Mouse (Mus musculus) kidney, adult 2 months (tissue): Measurements from ENCODE around the gene Abhd14a.

ENCODE experiments used
- CTCF ChIP-seq: fragments of 200-500 bp; conservative IDR thresholded peaks from 2 replicates; pipeline ENCODE4 v1.5.1; 2011; ENCODE audit warnings: low read depth, mild to moderate bottlenecking, control low read depth, low read length, moderate library complexity, mixed read lengths; ENCODE audit not compliant: insufficient read depth, insufficient read length
- POLR2A ChIP-seq: fragments of 200-500 bp; IDR thresholded peaks from one replicate; pipeline ENCODE4 v1.6.1; 2011; ENCODE audit warnings: low read depth, low read length, control low read depth

- TF ChIP-seq POLR2A = no peak
- TF ChIP-seq CTCF = no peak
Measured at GRCm38 (mm10) chr9:106463122-106464063, 15.9 kb upstream of the Abhd14a start.
